Mouse (Mus musculus): ENCODE measurements at regions not wholly inside any gene's neighbourhood (a gene's known extent, or its start where the extent isn't known, plus 50 kb on each side); places are given as distances from the start of the nearest gene placed in this dataset.

DNA sequence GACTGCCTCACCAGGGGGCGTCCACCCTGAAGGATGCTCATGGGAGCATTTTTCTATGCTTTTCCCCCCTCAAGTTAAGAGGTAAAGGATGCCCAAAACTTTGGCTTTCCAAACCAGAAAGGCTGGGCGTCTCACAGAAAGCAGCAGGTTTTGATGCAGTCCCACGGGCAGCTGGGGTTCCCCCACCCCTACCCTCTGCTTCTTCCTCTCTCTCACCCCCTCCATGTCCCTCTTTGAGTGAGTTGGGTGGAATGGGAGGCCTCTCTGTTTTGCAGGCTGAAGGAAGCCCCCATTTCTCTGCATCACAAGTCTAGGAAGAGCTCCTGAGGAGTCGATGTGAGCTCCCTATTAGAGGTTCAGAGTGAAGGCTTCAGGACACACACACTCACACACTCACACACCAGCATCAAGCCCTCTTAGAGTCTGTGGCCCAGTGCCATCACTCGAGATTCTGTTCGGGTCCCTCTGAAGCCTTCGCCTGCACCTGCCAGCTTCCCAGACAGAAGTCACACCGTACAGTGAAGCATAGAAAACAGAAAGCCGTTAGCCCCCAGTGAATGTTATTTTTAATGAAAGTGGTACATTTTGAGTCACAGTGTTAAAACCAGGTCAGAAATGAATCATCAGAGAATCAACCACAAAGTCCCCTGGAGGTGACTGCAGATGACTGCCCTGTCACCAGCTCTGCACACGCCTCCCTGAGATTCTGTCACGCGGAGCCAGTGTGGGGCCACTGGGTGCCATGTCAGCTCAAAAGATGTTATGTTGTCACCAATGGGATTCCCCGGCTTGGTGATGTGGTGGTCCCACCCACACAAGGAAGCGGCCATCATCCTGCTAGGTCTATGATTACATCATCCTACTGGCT lies 78.3 kb downstream of the Tomm20 start:
- TF ChIP-seq POLR2A (IDR thresholded peaks at IDR 0.05; ENCODE audit: insufficient read depth, low read depth, low read length) (no peak), CTCF (IDR thresholded peaks at IDR 0.05) (no peak)

Measured in heart, adult 2 months (tissue).